ENCODE assay signal across 7 mouse cellular contexts in genomic region chr3:90254419-90255193, GRCm38 (mm10). TPM values are rescaled to one million over a fixed set of nuclear protein-coding genes. Genes with fewer than 3 reads are reported as not detected.
DNase-seq lines count a peak whose midpoint lies in the region; ATAC-seq and TF ChIP-seq lines count a peak whose summit lies in the region.

No protein-coding gene starts in this region.

- H3K36me3 ChIP-seq in lung, embryonic 14.5 days (ENCODE audit: insufficient read depth) = peaks cover 44% of the 10 kb centered on the region
- peaks cover 6% of the 10 kb centered on the region for H3K36me3 ChIP-seq in liver, embryonic 14.5 days (replicated peaks; ENCODE audit: control insufficient read depth, insufficient read depth, low read depth)

- peak overlapping the region; percentile 88 for H3K4me2 ChIP-seq in lung, embryonic 14.5 days
- H3K4me2 ChIP-seq in liver, embryonic 14.5 days (ENCODE audit: low read depth) = peak overlapping the region; percentile 82

- TF ChIP-seq CTCF in lung, embryonic 14.5 days (IDR thresholded peaks at IDR 0.05; ENCODE audit: low read depth) = no peak
- no peak for TF ChIP-seq CTCF in bone marrow macrophage, adult 2 months (IDR thresholded peaks at IDR 0.05; ENCODE audit: low read depth, low read length)
- TF ChIP-seq CTCF in liver, embryonic 14.5 days (IDR thresholded peaks at IDR 0.05; ENCODE audit: low read depth) = no peak
- no peak; the same call in 1 of the 2 replicates for TF ChIP-seq CTCF in olfactory bulb, adult 2 months (IDR thresholded peaks at IDR 0.05; ENCODE audit: insufficient read depth, low read depth, low read length)

- no peak for TF ChIP-seq POLR2A in bone marrow macrophage, adult 2 months (IDR thresholded peaks at IDR 0.05; ENCODE audit: borderline replicate concordance, low read depth, low read length)
- TF ChIP-seq POLR2A in olfactory bulb, adult 2 months (IDR thresholded peaks at IDR 0.05; ENCODE audit: insufficient read depth, low read depth, low read length) = no peak

- peak overlapping the region; percentile 85 for H3K9ac ChIP-seq in lung, embryonic 14.5 days
- H3K9ac ChIP-seq in liver, embryonic 14.5 days (replicated peaks) = peak overlapping the region; percentile 86

- DNase-seq in lung, embryonic 14.5 days = peak; percentile 22
- no peak for DNase-seq in lung, adult 18-20 months
- DNase-seq in liver, embryonic 14.5 days (ENCODE audit: low read depth in 3 of 3, low spot score in 3 of 3) = peak in 1 of 3 experiments; percentile 13
- DNase-seq in frontal cortex, adult 2 months (ENCODE audit: extremely low spot score in 1 of 2, low spot score in 1 of 2) = no peak

- H3K9me3 ChIP-seq in lung, embryonic 14.5 days (ENCODE audit: low read depth, low read length) = no peaks in the 10 kb centered on the region
- H3K9me3 ChIP-seq in liver, embryonic 14.5 days (ENCODE audit: control insufficient read depth, low read length) = no peaks in the 10 kb centered on the region

- peak; percentile 68 for ATAC-seq in lung, embryonic 14.5 days (ENCODE audit: insufficient read depth)
- peak; percentile 46 for ATAC-seq in granulocyte monocyte progenitor cell, adult 5-6 weeks (replicated peaks; ENCODE audit: poor library complexity, severe bottlenecking)
- peak; percentile 67 for ATAC-seq in liver, embryonic 14.5 days (ENCODE audit: insufficient read depth)

- under 1% methylated on average over 41 of the region's 41 CpGs for WGBS in lung, embryonic 14.5 days
- under 1% methylated on average over 41 of the region's 41 CpGs for WGBS in liver, embryonic 14.5 days (ENCODE audit: insufficient replicate concordance)
- WGBS in olfactory bulb, adult 2 months = 1% methylated on average over 41 of the region's 41 CpGs

- H3K4me1 ChIP-seq in lung, embryonic 14.5 days (ENCODE audit: insufficient read depth) = peaks cover 4% of the 10 kb centered on the region
- peaks cover 8% of the 10 kb centered on the region; the same call in 1 of the 2 replicates for H3K4me1 ChIP-seq in bone marrow macrophage, adult 2 months (ENCODE audit: control insufficient read depth, insufficient read depth, low read length)
- H3K4me1 ChIP-seq in liver, embryonic 14.5 days (replicated peaks; ENCODE audit: control insufficient read depth in 2 of 2, insufficient read depth in 2 of 2, low read length in 1 of 2) = peaks cover 5 to 7% of the 10 kb centered on the region in 2 experiments; a peak in 3 of 4 replicates
- H3K4me1 ChIP-seq in olfactory bulb, adult 2 months (ENCODE audit: control insufficient read depth, insufficient read depth, low read length) = peaks cover 6% of the 10 kb centered on the region

- no peak for TF ChIP-seq EP300 in liver, embryonic 14.5 days (IDR thresholded peaks at IDR 0.05; ENCODE audit: low read depth)

- H3K27me3 ChIP-seq in lung, embryonic 14.5 days (ENCODE audit: insufficient read depth, low read length) = no peaks in the 10 kb centered on the region
- no peaks in the 10 kb centered on the region for H3K27me3 ChIP-seq in liver, embryonic 14.5 days (ENCODE audit: control insufficient read depth, insufficient read depth, low read length)

- peak overlapping the region; percentile 85 for H3K27ac ChIP-seq in lung, embryonic 14.5 days (ENCODE audit: low read depth)
- H3K27ac ChIP-seq in bone marrow macrophage, adult 2 months (ENCODE audit: insufficient read depth, low read depth, low read length) = peak overlapping the region; percentile 77
- peak overlapping the region; percentile 64 for H3K27ac ChIP-seq in liver, embryonic 14.5 days
- peak overlapping the region; percentile 70; the same call in 1 of the 2 replicates for H3K27ac ChIP-seq in olfactory bulb, adult 2 months (ENCODE audit: insufficient read depth, low read depth, low read length)

- peak overlapping the region; percentile 86 for H3K4me3 ChIP-seq in lung, embryonic 14.5 days (ENCODE audit: low read depth, low read length)
- H3K4me3 ChIP-seq in bone marrow macrophage, adult 2 months (ENCODE audit: insufficient read depth, low read length) = peak overlapping the region; percentile 95
- peak overlapping the region; percentile 89 to 98 for H3K4me3 ChIP-seq in liver, embryonic 14.5 days (ENCODE audit: insufficient read depth in 1 of 2, low read depth in 2 of 2, low read length in 2 of 2)
- H3K4me3 ChIP-seq in olfactory bulb, adult 2 months (ENCODE audit: insufficient read depth, low read depth, low read length) = peak overlapping the region; percentile 93

RNA-seq across cellular contexts. Expression of gene Crtc2, which starts 0.6 kb away (rescaled TPM):
- 19.3 and 19.6 TPM in 2 replicates for polyA plus RNA-seq in lung, embryonic 14.5 days (2014; fragmentation: Nextera tagmentation; extraction: Ambion mirVana)
- 45.5 and 56.9 TPM in 2 replicates for polyA plus RNA-seq in bone marrow macrophage, adult 2 months (2012; ENCODE audit: insufficient read depth, insufficient read length, missing spikeins)
- total RNA-seq in granulocyte monocyte progenitor cell, adult 5-6 weeks (2014; fragmentation: Nextera tagmentation) = 48.1 and 49.5 TPM in 2 replicates
- 10.1 and 11.4 TPM in 2 replicates for total RNA-seq in granulocyte monocyte progenitor cell, adult 5-6 weeks (2017)
- 7.6 and 8.9 TPM in 2 replicates for polyA plus RNA-seq in liver, embryonic 14.5 days (2012; rRNA removed)
- polyA plus RNA-seq in liver, embryonic 14.5 days (2014; fragmentation: Nextera tagmentation; extraction: Ambion mirVana) = 3.2 TPM in 2 replicates
- polyA plus RNA-seq in olfactory bulb, adult 2 months (2012; ENCODE audit: insufficient read depth, insufficient read length, low replicate concordance, missing spikeins) = not detected in 2 replicates
- polyA plus RNA-seq in frontal cortex, adult 2 months (2012; rRNA removed) = 55.0 and 58.0 TPM in 2 replicates

RNA-seq across cellular contexts. Expression of gene Slc39a1, which starts 6.6 kb away (rescaled TPM):
- polyA plus RNA-seq in lung, embryonic 14.5 days (2014; fragmentation: Nextera tagmentation; extraction: Ambion mirVana) = 85.2 and 85.3 TPM in 2 replicates
- 155 and 159 TPM in 2 replicates for polyA plus RNA-seq in bone marrow macrophage, adult 2 months (2012; ENCODE audit: insufficient read depth, insufficient read length, missing spikeins)
- 26.6 and 35.3 TPM in 2 replicates for total RNA-seq in granulocyte monocyte progenitor cell, adult 5-6 weeks (2014; fragmentation: Nextera tagmentation)
- total RNA-seq in granulocyte monocyte progenitor cell, adult 5-6 weeks (2017) = 36.4 and 36.6 TPM in 2 replicates
- polyA plus RNA-seq in liver, embryonic 14.5 days (2012; rRNA removed) = 9.8 and 10.8 TPM in 2 replicates
- polyA plus RNA-seq in liver, embryonic 14.5 days (2014; fragmentation: Nextera tagmentation; extraction: Ambion mirVana) = 24.1 and 24.9 TPM in 2 replicates
- not detected in 2 replicates for polyA plus RNA-seq in olfactory bulb, adult 2 months (2012; ENCODE audit: insufficient read depth, insufficient read length, low replicate concordance, missing spikeins)
- 33.7 and 36.1 TPM in 2 replicates for polyA plus RNA-seq in frontal cortex, adult 2 months (2012; rRNA removed)

RNA-seq across cellular contexts. Expression of gene Dennd4b, which starts 10.4 kb away (rescaled TPM):
- polyA plus RNA-seq in lung, embryonic 14.5 days (2014; fragmentation: Nextera tagmentation; extraction: Ambion mirVana) = 4.4 and 6.1 TPM in 2 replicates
- 47.7 and 52.9 TPM in 2 replicates for polyA plus RNA-seq in bone marrow macrophage, adult 2 months (2012; ENCODE audit: insufficient read depth, insufficient read length, missing spikeins)
- total RNA-seq in granulocyte monocyte progenitor cell, adult 5-6 weeks (2014; fragmentation: Nextera tagmentation) = 28.1 and 37.5 TPM in 2 replicates
- 13.6 and 16.5 TPM in 2 replicates for total RNA-seq in granulocyte monocyte progenitor cell, adult 5-6 weeks (2017)
- 3.9 and 4.6 TPM in 2 replicates for polyA plus RNA-seq in liver, embryonic 14.5 days (2012; rRNA removed)
- 1.0 and 1.6 TPM in 2 replicates for polyA plus RNA-seq in liver, embryonic 14.5 days (2014; fragmentation: Nextera tagmentation; extraction: Ambion mirVana)
- not detected in 2 replicates for polyA plus RNA-seq in olfactory bulb, adult 2 months (2012; ENCODE audit: insufficient read depth, insufficient read length, low replicate concordance, missing spikeins)
- 38.1 and 43.1 TPM in 2 replicates for polyA plus RNA-seq in frontal cortex, adult 2 months (2012; rRNA removed)

RNA-seq across cellular contexts. Expression of gene Creb3l4, which starts 11.3 kb away (rescaled TPM):
- 5.4 and 6.5 TPM in 2 replicates for polyA plus RNA-seq in lung, embryonic 14.5 days (2014; fragmentation: Nextera tagmentation; extraction: Ambion mirVana)
- polyA plus RNA-seq in bone marrow macrophage, adult 2 months (2012; ENCODE audit: insufficient read depth, insufficient read length, missing spikeins) = 1.3 and 2.9 TPM in 2 replicates
- not detected in 2 replicates for total RNA-seq in granulocyte monocyte progenitor cell, adult 5-6 weeks (2014; fragmentation: Nextera tagmentation)
- not detected in 2 replicates for total RNA-seq in granulocyte monocyte progenitor cell, adult 5-6 weeks (2017)
- polyA plus RNA-seq in liver, embryonic 14.5 days (2012; rRNA removed) = 0.15 and 0.27 TPM in 2 replicates
- polyA plus RNA-seq in liver, embryonic 14.5 days (2014; fragmentation: Nextera tagmentation; extraction: Ambion mirVana) = 0.24 and 0.28 TPM in 2 replicates
- polyA plus RNA-seq in olfactory bulb, adult 2 months (2012; ENCODE audit: insufficient read depth, insufficient read length, low replicate concordance, missing spikeins) = not detected in 2 replicates
- polyA plus RNA-seq in frontal cortex, adult 2 months (2012; rRNA removed) = 0.29 and 0.38 TPM in 2 replicates

RNA-seq across cellular contexts. Expression of gene Jtb, which starts 23.2 kb away (rescaled TPM):
- 92.3 and 99.7 TPM in 2 replicates for polyA plus RNA-seq in lung, embryonic 14.5 days (2014; fragmentation: Nextera tagmentation; extraction: Ambion mirVana)
- polyA plus RNA-seq in bone marrow macrophage, adult 2 months (2012; ENCODE audit: insufficient read depth, insufficient read length, missing spikeins) = 64.5 and 67.9 TPM in 2 replicates
- 85.8 and 89.8 TPM in 2 replicates for total RNA-seq in granulocyte monocyte progenitor cell, adult 5-6 weeks (2014; fragmentation: Nextera tagmentation)
- 44.6 and 55.5 TPM in 2 replicates for total RNA-seq in granulocyte monocyte progenitor cell, adult 5-6 weeks (2017)
- 18.8 and 21.2 TPM in 2 replicates for polyA plus RNA-seq in liver, embryonic 14.5 days (2012; rRNA removed)
- 48.8 and 55.9 TPM in 2 replicates for polyA plus RNA-seq in liver, embryonic 14.5 days (2014; fragmentation: Nextera tagmentation; extraction: Ambion mirVana)
- polyA plus RNA-seq in olfactory bulb, adult 2 months (2012; ENCODE audit: insufficient read depth, insufficient read length, low replicate concordance, missing spikeins) = not detected in 2 replicates
- polyA plus RNA-seq in frontal cortex, adult 2 months (2012; rRNA removed) = 52.7 and 57.6 TPM in 2 replicates
